Comparison of ENCODE assay signal across 17 mouse cellular contexts in the genomic region with DNA sequence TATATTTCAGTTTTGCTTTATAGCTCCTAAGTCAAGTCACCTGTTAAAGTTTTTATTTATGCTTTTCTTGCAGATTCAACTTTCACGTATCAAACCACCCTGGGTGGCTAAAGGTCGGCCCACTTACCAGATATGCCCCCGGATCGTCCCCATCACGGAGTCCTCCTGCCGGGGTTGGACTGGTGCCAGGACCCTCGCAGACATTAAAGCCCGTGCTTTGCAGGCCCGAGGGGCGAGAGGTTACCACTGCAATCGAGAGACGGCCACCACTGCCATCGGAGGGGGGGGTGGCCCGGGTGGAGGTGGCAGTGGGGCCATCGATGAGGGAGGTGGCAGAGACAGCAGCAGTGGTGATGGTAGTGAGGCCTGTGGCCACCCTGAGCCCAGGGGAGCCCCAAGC.
"Had no signal": no experiment of that assay in that cellular context is flagged by ENCODE, and none has a peak within 500 bp of the region (broad histone marks: within the 10 kb centered on the region; RNA-seq: fewer than 3 reads in every experiment).

No protein-coding gene starts in this region.

- H3K4me1 ChIP-seq: neural tube, embryonic 12.5 days; neural tube, embryonic 13.5 days; neural tube, embryonic 15.5 days; stomach, embryonic 15.5 days had no signal

- H3K27me3 ChIP-seq: neural tube, embryonic 12.5 days; neural tube, embryonic 13.5 days; neural tube, embryonic 15.5 days; stomach, embryonic 15.5 days had no signal

- H3K27ac ChIP-seq: neural tube, embryonic 12.5 days; neural tube, embryonic 13.5 days; neural tube, embryonic 15.5 days; stomach, embryonic 15.5 days; stomach, postnatal 0 days had no signal

- H3K4me3 ChIP-seq: neural tube, embryonic 12.5 days; neural tube, embryonic 13.5 days; neural tube, embryonic 15.5 days; stomach, embryonic 15.5 days had no signal

- DNase-seq: retina, postnatal 1 day; right cerebral cortex, adult 18-20 months; right cerebral cortex, postnatal 14 days; right cerebral cortex, postnatal 25 days; right cerebral cortex, postnatal 4 days; spleen, adult 18-20 months; thymus, adult 18-20 months; thymus, adult 2 months; thymus, postnatal 14 days; thymus, postnatal 25 days; thymus, postnatal 36 days; thymus, postnatal 4 days had no signal

- H3K9ac ChIP-seq: neural tube, embryonic 12.5 days; neural tube, embryonic 13.5 days; neural tube, embryonic 15.5 days; stomach, embryonic 15.5 days had no signal

- H3K4me2 ChIP-seq: neural tube, embryonic 12.5 days; neural tube, embryonic 13.5 days; neural tube, embryonic 15.5 days; stomach, embryonic 15.5 days had no signal

- H3K9me3 ChIP-seq: neural tube, embryonic 12.5 days; neural tube, embryonic 15.5 days; stomach, embryonic 15.5 days had no signal
